Mouse (Mus musculus) ES-CJ7 (cell line): ENCODE data around the gene Emcn.

ENCODE experiments used
- DNase-seq: peaks from one replicate; pipeline ENCODE4 v3.0.0; 2011; ENCODE audit warnings: low read depth, low spot score

The Emcn gene

GRCm38 (mm10) chr3:137415451-137416086 is 74.7 kb downstream of the Emcn start:
- no peak for DNase-seq

- peak; percentile 13 for DNase-seq
Observed at GRCm38 (mm10) chr3:137418636-137419035, 77.8 kb downstream of the Emcn start.

- no peak for DNase-seq
Observed at GRCm38 (mm10) chr3:137429516-137429915, 88.6 kb downstream of the Emcn start.

GRCm38 (mm10) chr3:137464902-137465629 is 124.2 kb downstream of the Emcn start:
- DNase-seq: no peak

- no peak for DNase-seq
Observed at GRCm38 (mm10) chr3:137465953-137466352, 125.1 kb downstream of the Emcn start.

- DNase-seq: no peak
Observed at GRCm38 (mm10) chr3:137466766-137467165, 125.9 kb downstream of the Emcn start.

- no peak for DNase-seq
Observed at GRCm38 (mm10) chr3:137467386-137467785, 126.5 kb downstream of the Emcn start.

- no peak for DNase-seq
Observed at GRCm38 (mm10) chr3:137472145-137472544, 131.3 kb downstream of the Emcn start.

GRCm38 (mm10) chr3:137479761-137480339 is 139.0 kb downstream of the Emcn start:
- no peak for DNase-seq

- DNase-seq: no peak
Observed at GRCm38 (mm10) chr3:137481157-137481556, 140.3 kb downstream of the Emcn start.
